Mouse (Mus musculus): Measurements from ENCODE around the gene Trim28.

Trim28 gene

DNA sequence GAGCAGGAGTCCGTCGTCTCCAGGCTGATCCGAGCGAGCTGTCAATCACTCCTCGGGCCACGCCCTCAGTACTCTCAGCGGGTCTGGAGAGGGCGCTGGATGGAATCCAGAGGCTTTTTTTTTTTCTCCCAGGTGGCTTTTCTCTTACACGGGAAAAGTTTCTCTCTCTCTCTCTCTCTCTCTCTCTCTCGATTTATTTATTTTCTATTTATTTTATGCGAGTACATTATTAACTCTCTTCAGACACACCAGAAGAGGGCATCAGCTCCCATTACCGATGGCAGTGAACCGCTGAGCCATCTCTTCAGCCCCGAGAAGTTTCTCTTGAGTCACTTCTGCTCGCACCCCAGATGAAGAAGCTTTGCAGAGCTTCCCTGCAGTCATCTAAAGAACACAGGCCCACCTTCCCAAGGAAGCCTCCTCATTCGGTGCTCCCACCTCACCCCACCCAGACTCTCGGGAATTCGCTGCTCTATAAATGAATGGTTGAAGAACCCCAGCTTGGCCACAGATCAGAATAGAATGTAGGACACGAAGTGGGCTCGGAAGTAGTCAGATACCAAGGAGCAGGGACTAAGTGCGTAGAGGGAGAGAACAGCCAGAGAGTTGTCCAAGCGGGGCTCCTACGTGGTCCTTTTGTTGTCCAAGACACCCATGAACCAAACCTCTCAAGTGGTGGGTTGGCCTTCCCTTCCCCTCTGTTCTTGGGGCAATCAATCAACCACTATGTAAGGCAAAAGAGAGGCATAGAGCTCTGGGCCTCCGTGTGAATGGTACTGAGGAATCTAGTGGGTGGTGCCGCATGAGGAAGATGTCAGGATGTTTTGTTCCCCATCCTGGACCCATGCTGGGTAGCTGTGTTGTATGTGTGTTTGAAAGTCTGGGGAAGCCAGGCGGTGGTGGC is 11.3 kb downstream of the Trim28 start, which contains the start of gene Zbtb45:
Gene Zbtb45, minus strand, starts transcription at position 30 of the 904 bp plus-strand sequence.
- POLR2A ChIA-PET = interaction anchor here (0.6 to 10.8 kb wide), 75 partner anchors 8 to 531 kb away, joined by 3 to 694 read pairs (median 5); partner anchors contain the start of genes Mzf1 (in 4 of the 4), Ube2m (in 4 of the 4), Chmp2a (in 3 of the 4) and Rps5 (in 3 of the 4)
- CTCF ChIA-PET = interaction anchor here (0.6 to 2.3 kb wide), 39 partner anchors 9 to 107 kb away, joined by 3 to 17 read pairs (median 4); partner anchors contain the start of genes Zfp446 (in 3 of the 4), Mzf1 (in 1 of the 4), Rps5 (in 1 of the 4) and Slc27a5 (in 1 of the 4)

DNA sequence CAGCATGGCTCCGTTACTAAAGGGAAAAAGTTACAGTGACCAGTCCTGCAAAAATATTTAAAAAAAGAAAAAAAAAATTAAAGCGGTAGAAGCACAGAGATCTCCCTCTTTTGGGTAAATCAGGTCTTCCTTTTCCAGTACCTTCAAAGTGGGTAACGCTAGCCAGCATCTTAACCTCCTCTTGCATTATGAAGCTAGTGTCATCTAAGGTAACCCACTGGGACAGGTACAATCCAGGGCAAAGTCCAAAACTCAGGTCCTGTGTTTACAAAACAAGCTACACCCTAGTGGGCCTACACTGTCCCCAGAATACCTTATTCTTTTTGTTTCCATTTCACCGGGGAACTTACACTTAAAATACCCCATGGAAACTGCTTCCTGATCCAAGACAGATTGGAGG is 14.8 kb downstream of the Trim28 start:
- POLR2A ChIA-PET = interaction anchor here (0.7 to 10.8 kb wide), 62 partner anchors 8 to 300 kb away, joined by 3 to 694 read pairs (median 6); partner anchors contain the start of genes Chmp2a (in 3 of the 4), Rps5 (in 3 of the 4), Ube2m (in 3 of the 4) and Zfp446 (in 3 of the 4)
- CTCF ChIA-PET = interaction anchor here in 2 of 4 experiments (0.6 to 1.3 kb wide), 5 partner anchors 8 to 235 kb away, joined by 3 to 7 read pairs (median 5); no protein-coding TSS in a partner anchor

DNA sequence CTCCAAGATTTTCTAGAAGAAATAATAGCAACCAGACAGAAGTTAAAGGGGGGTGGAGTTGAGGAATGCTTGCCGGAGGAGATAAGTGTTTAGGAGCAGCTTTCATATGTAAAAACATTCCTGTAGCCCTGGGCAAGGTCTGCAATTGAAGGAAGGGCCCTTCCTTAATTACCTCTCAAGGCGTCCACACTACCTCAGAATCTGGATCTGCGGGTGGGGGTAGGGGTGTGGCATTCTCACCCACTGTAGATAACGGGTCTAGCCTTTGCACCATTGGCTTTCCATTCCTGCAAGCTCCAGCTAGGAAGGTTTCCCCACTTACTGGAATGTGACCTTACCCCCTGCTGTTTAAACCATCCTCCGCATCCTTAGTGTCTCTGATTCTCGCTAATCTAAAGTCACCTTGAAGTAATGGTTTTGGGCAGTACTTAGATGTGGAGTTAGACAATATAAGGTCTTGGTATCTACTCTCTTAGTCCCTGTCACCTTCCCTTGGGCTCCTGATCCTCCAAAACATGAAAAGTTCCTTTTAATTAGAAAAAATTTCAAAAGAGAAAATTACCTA is 15.4 kb downstream of the Trim28 start:
- ChIA-PET POLR2A (interaction anchor here (0.6 to 10.8 kb wide), 68 partner anchors 8 to 299 kb away, joined by 3 to 694 read pairs (median 5); partner anchors contain the start of genes Ube2m (in 4 of the 4), Chmp2a (in 3 of the 4), Rps5 (in 3 of the 4) and Zfp446 (in 3 of the 4)), CTCF (interaction anchor here in 2 of 4 experiments (1.0 to 1.3 kb wide), 5 partner anchors 8 to 29 kb away, joined by 3 to 7 read pairs (median 5); no protein-coding TSS in a partner anchor)

GRCm38 (mm10) chr7:13015217-13015616 is 16.3 kb downstream of the Trim28 start:
- ChIA-PET POLR2A (interaction anchor here (0.6 to 10.8 kb wide), 38 partner anchors 8 to 282 kb away, joined by 3 to 694 read pairs (median 12); partner anchors contain the start of genes Chmp2a (in 3 of the 4), Rps5 (in 3 of the 4), Ube2m (in 3 of the 4) and Zfp446 (in 3 of the 4)), CTCF (interaction anchor here in 3 of 4 experiments (0.6 to 1.0 kb wide), 5 partner anchors 28 to 1314 kb away, joined by 4 to 6 read pairs (median 5); no protein-coding TSS in a partner anchor)

DNA sequence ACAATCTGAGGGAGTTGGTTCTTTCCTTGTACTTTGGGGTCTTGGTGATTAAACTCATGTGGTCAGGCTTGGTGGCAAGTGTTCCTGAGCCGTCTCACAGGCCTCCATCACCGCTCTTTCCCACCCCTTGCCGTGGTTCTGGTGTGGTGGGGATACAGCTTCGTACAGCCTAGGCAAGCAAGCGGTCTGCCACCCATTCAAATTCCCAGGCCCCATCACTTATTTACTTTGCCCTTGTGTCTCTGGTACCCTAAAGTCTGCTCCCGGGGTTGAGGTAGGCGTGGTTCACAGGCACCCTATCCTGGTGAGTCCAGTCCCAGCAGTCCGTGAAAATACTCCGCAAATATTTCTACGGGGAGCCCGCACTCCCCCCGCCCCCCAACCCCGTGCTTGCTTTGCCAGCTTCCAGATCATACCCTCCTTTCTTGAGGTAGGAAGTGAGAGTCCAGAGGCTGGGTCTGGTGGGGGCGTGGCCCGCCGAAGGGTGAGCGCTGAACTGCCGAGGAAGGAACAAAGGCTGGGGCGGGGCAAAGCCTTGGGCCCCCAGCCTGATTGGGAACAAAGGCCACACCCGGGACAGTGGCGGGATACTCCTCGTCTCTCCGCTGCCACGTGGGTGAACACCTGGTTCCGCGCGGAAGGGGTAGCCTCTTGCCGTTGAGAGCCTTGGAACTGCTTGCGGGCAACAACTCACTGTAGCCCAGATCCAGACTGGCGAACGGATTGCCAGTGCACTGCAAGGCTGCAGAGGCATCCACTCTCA is 24.0 kb downstream of the Trim28 start:
- POLR2A ChIA-PET = interaction anchor here (0.6 to 4.7 kb wide), 45 partner anchors 8 to 443 kb away, joined by 3 to 110 read pairs (median 5); partner anchors contain the start of genes Zbtb45 (in 3 of the 4), Zfp446 (in 3 of the 4), Chmp2a (in 2 of the 4) and Rps5 (in 2 of the 4)
- CTCF ChIA-PET = interaction anchor here in 3 of 4 experiments (0.6 to 2.2 kb wide), 5 partner anchors 9 to 113 kb away, joined by 3 to 11 read pairs (median 7); partner anchors contain the start of gene Zbtb45 (in 2 of the 3)

- POLR2A ChIA-PET = interaction anchor here in 3 of 4 experiments (0.8 to 21.4 kb wide), 30 partner anchors 8 to 121 kb away, joined by 3 to 694 read pairs (median 10); partner anchors contain the start of genes Chmp2a (in 3 of the 3), Zbtb45 (in 3 of the 3), Rps5 (in 2 of the 3) and Ube2m (in 2 of the 3)
- CTCF ChIA-PET = interaction anchor here in 1 of 4 experiments (2.2 kb wide), 1 partner anchor 14 kb away, joined by 11 read pairs; the partner anchor contains the start of gene Zbtb45
Observed at GRCm38 (mm10) chr7:13023928-13024731, 25.2 kb downstream of the Trim28 start.

DNA sequence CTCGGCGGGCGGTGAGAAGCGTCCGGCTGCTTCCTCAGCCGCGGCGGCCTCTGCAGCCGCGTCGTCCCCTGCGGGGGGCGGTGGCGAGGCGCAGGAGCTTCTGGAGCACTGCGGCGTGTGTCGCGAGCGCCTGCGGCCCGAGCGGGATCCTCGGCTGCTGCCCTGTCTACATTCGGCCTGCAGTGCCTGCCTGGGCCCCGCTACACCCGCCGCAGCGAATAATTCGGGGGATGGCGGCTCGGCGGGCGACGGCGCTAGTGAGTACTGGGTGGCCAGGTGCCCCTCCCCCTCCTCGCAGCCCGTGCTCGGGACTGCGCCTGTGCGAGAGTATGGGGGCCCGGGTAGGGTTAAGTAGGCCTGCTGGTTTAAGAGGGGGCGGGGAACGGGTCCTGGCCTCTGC is 25.9 kb downstream of the Trim28 start:
- CTCF ChIA-PET = no interaction called here
- POLR2A ChIA-PET = interaction anchor here in 3 of 4 experiments (0.9 to 21.4 kb wide), 20 partner anchors 8 to 103 kb away, joined by 3 to 694 read pairs (median 8); partner anchors contain the start of genes Chmp2a (in 3 of the 3), Zbtb45 (in 3 of the 3), Rnf225 (in 2 of the 3) and Ube2m (in 2 of the 3)

- POLR2A ChIA-PET = interaction anchor here (0.6 to 21.4 kb wide), 29 partner anchors 9 to 122 kb away, joined by 3 to 694 read pairs (median 7); partner anchors contain the start of genes Chmp2a (in 3 of the 4), Zbtb45 (in 3 of the 4), Mzf1 (in 2 of the 4) and Rnf225 (in 2 of the 4)
Observed at GRCm38 (mm10) chr7:13025511-13026112, 26.7 kb downstream of the Trim28 start.

GRCm38 (mm10) chr7:13028986-13029385 is 30.1 kb downstream of the Trim28 start:
- POLR2A ChIA-PET = interaction anchor here in 3 of 4 experiments (0.5 to 21.4 kb wide), 28 partner anchors 8 to 195 kb away, joined by 3 to 694 read pairs (median 5); partner anchors contain the start of genes Ube2m (in 3 of the 3), Zbtb45 (in 3 of the 3), Zfp446 (in 3 of the 3) and Rnf225 (in 2 of the 3)
- CTCF ChIA-PET = interaction anchor here in 1 of 4 experiments (1.0 kb wide), 1 partner anchor 18 kb away, joined by 3 read pairs; no protein-coding TSS in a partner anchor

More at GRCm38 (mm10) chr7:13025511-13026112, 26.7 kb downstream of the Trim28 start:
- CTCF ChIA-PET = interaction anchor here in 1 of 4 experiments (2.7 kb wide), 1 partner anchor 15 kb away, joined by 8 read pairs; the partner anchor contains the start of gene Zbtb45

- CTCF ChIA-PET = interaction anchor here in 1 of 4 experiments (1.2 to 2.0 kb wide), 4 partner anchors 17 to 25 kb away, joined by 5 to 8 read pairs (median 5); partner anchors contain the start of gene Zbtb45
- POLR2A ChIA-PET = interaction anchor here (0.8 to 21.4 kb wide), 19 partner anchors 8 to 127 kb away, joined by 3 to 694 read pairs (median 17); partner anchors contain the start of genes Zbtb45 (in 4 of the 4), Rps5 (in 2 of the 4), Chmp2a (in 1 of the 4) and Rnf225 (in 1 of the 4)
Observed at GRCm38 (mm10) chr7:13031069-13031468, 32.2 kb downstream of the Trim28 start.

DNA sequence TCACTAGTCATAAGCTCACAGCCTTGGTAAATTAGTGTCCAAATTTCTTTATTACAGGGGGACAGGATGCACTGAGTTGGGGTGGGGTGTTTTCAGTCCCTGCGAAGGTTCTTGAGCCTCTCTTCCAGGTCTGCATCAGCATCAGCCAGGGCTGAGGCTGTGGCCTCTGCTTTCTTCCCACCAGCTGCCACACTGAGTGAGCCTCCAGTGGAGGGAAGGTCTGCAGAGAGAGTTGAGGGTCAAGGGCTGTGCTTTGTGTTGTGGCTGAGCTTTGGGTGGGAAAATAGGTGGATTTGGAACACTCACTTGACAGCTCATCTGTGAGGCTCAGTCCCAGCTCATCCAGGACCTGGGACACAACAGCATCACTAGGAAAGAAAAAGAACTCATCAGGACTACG is 33.1 kb downstream of the Trim28 start:
- ChIA-PET CTCF (no interaction called here), POLR2A (interaction anchor here (0.6 to 21.4 kb wide), 27 partner anchors 9 to 110 kb away, joined by 3 to 694 read pairs (median 4); partner anchors contain the start of genes Rps5 (in 3 of the 4), Zbtb45 (in 3 of the 4), Zfp446 (in 3 of the 4) and Rnf225 (in 1 of the 4))

DNA sequence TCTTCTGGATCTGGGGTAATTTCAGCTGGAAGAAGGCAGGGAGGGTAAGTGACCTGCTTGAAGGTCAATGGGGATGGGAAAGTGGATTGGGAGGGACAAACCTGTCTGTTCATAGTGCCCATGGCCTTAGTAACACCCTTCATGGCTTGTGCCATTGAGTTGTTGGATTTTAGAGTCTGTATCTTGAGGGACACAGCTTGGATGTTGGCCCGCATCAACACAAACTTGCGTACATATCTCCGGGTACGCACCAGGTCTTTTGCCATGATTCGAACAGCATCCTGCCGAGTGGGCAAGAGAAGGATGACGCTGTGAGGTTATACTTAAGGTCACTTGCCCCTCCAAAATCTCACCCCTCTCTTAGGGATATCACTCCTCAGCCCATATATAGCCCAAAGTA is 33.6 kb downstream of the Trim28 start:
- ChIA-PET POLR2A (interaction anchor here (0.6 to 21.4 kb wide), 26 partner anchors 8 to 111 kb away, joined by 3 to 694 read pairs (median 5); partner anchors contain the start of genes Zfp446 (in 3 of the 4), Rps5 (in 2 of the 4), Zbtb45 (in 2 of the 4) and Rnf225 (in 1 of the 4)), CTCF (interaction anchor here in 1 of 4 experiments (1.4 kb wide), 1 partner anchor 23 kb away, joined by 3 read pairs; the partner anchor contains the start of gene Zbtb45)

- POLR2A ChIA-PET = interaction anchor here (0.7 to 21.4 kb wide), 22 partner anchors 9 to 107 kb away, joined by 3 to 694 read pairs (median 8); partner anchors contain the start of genes Zfp446 (in 3 of the 4), Rnf225 (in 2 of the 4), Zbtb45 (in 2 of the 4) and Mzf1 (in 1 of the 4)
- CTCF ChIA-PET = interaction anchor here in 2 of 4 experiments (1.4 kb wide), 2 partner anchors 23 to 24 kb away, joined by 3 read pairs; partner anchors contain the start of gene Zbtb45 (in 2 of the 2)
Observed at GRCm38 (mm10) chr7:13033451-13034147, 34.7 kb downstream of the Trim28 start.

Measured in embryonic stem cell, embryonic (primary cell).